Mouse (Mus musculus): ENCODE measurements around the gene Gm49510. TPM values are rescaled to one million over a fixed set of nuclear protein-coding genes. Genes with fewer than 3 reads are reported as not detected.

The Gm49510 gene
- polyA plus RNA-seq, 2 experiments = 0.03 to 0.10 TPM

GRCm38 (mm10) chr15:78855303-78855965 lies 44.0 kb upstream of the Gm49510 start, which contains the start of gene Lgals2:
TSS of gene Lgals2 (minus strand) at chr15:78855529.
- H3K9ac ChIP-seq (replicated peaks) = no peak within 1 kb of the TSS
- ATAC-seq (ENCODE audit: insufficient read depth) (no peak), DNase-seq (ENCODE audit: low read depth in 3 of 3, low spot score in 3 of 3) (no peak)
- 35% methylated on average over 8 of the region's 8 CpGs for WGBS (ENCODE audit: insufficient replicate concordance)
- H3K9me3 ChIP-seq (ENCODE audit: control insufficient read depth, low read length) = no peaks in the 10 kb centered on the region
- peaks cover 11 to 20% of the 10 kb centered on the region in 2 experiments for H3K4me1 ChIP-seq (replicated peaks; ENCODE audit: control insufficient read depth in 2 of 2, insufficient read depth in 2 of 2, low read length in 1 of 2)
- no peak within 1 kb of the TSS for H3K27ac ChIP-seq
- H3K36me3 ChIP-seq (replicated peaks; ENCODE audit: control insufficient read depth, insufficient read depth, low read depth) = no peaks in the 10 kb centered on the region
- TF ChIP-seq EP300 (IDR thresholded peaks at IDR 0.05; ENCODE audit: low read depth) (no peak), CTCF (IDR thresholded peaks at IDR 0.05; ENCODE audit: low read depth) (no peak)
- no peak within 1 kb of the TSS for H3K4me2 ChIP-seq (ENCODE audit: low read depth)
- no peaks in the 10 kb centered on the region; the same call in 1 of the 2 replicates for H3K27me3 ChIP-seq (ENCODE audit: control insufficient read depth, insufficient read depth, low read length)
- no peak within 1 kb of the TSS for H3K4me3 ChIP-seq (ENCODE audit: insufficient read depth in 1 of 2, low read depth in 2 of 2, low read length in 2 of 2)

GRCm38 (mm10) chr15:78857009-78857408 lies 42.5 kb upstream of the Gm49510 start:
- TF ChIP-seq CTCF (IDR thresholded peaks at IDR 0.05; ENCODE audit: low read depth) (no peak), EP300 (IDR thresholded peaks at IDR 0.05; ENCODE audit: low read depth) (no peak)
- Histone ChIP-seq H3K27me3 (ENCODE audit: control insufficient read depth, insufficient read depth, low read length) (no peaks in the 10 kb centered on the region), H3K27ac (no peak overlapping the region), H3K4me3 (ENCODE audit: insufficient read depth in 1 of 2, low read depth in 2 of 2, low read length in 2 of 2) (no peak overlapping the region), H3K36me3 (replicated peaks; ENCODE audit: control insufficient read depth, insufficient read depth, low read depth) (no peaks in the 10 kb centered on the region), H3K4me2 (ENCODE audit: low read depth) (no peak overlapping the region), H3K9ac (replicated peaks) (no peak overlapping the region), H3K9me3 (ENCODE audit: control insufficient read depth, low read length) (no peaks in the 10 kb centered on the region), H3K4me1 (replicated peaks; ENCODE audit: control insufficient read depth in 2 of 2, insufficient read depth in 2 of 2, low read length in 1 of 2) (peaks cover 0 to 9% of the 10 kb centered on the region in 2 experiments; a peak in 3 of 4 replicates)
- 61% methylated on average over 7 of the region's 7 CpGs for WGBS (ENCODE audit: insufficient replicate concordance)
- DNase-seq (ENCODE audit: low read depth in 3 of 3, low spot score in 3 of 3) = no peak
- ATAC-seq (ENCODE audit: insufficient read depth) = no peak

- no peak for ATAC-seq (ENCODE audit: insufficient read depth)
- Histone ChIP-seq H3K9ac (replicated peaks) (no peak overlapping the region), H3K4me3 (ENCODE audit: insufficient read depth in 1 of 2, low read depth in 2 of 2, low read length in 2 of 2) (no peak overlapping the region), H3K27me3 (ENCODE audit: control insufficient read depth, insufficient read depth, low read length) (no peaks in the 10 kb centered on the region), H3K4me1 (replicated peaks; ENCODE audit: control insufficient read depth in 2 of 2, insufficient read depth in 2 of 2, low read length in 1 of 2) (peaks cover 0 to 10% of the 10 kb centered on the region in 2 experiments; a peak in 3 of 4 replicates), H3K27ac (no peak overlapping the region), H3K9me3 (ENCODE audit: control insufficient read depth, low read length) (no peaks in the 10 kb centered on the region), H3K4me2 (ENCODE audit: low read depth) (no peak overlapping the region), H3K36me3 (replicated peaks; ENCODE audit: control insufficient read depth, insufficient read depth, low read depth) (no peaks in the 10 kb centered on the region)
- 46% methylated on average over 4 of the region's 4 CpGs for WGBS (ENCODE audit: insufficient replicate concordance)
- TF ChIP-seq CTCF (IDR thresholded peaks at IDR 0.05; ENCODE audit: low read depth) = no peak
- no peak for TF ChIP-seq EP300 (IDR thresholded peaks at IDR 0.05; ENCODE audit: low read depth)
- no peak for DNase-seq (ENCODE audit: low read depth in 3 of 3, low spot score in 3 of 3)
Observed at GRCm38 (mm10) chr15:78859311-78859710, 40.2 kb upstream of the Gm49510 start.

GRCm38 (mm10) chr15:78859714-78860113 lies 39.8 kb upstream of the Gm49510 start:
- WGBS (ENCODE audit: insufficient replicate concordance) = 15% methylated on average over 6 of the region's 6 CpGs
- no peak for TF ChIP-seq CTCF (IDR thresholded peaks at IDR 0.05; ENCODE audit: low read depth)
- TF ChIP-seq EP300 (IDR thresholded peaks at IDR 0.05; ENCODE audit: low read depth) = no peak
- H3K36me3 ChIP-seq (replicated peaks; ENCODE audit: control insufficient read depth, insufficient read depth, low read depth) = no peaks in the 10 kb centered on the region
- no peak overlapping the region for H3K9ac ChIP-seq (replicated peaks)
- H3K27ac ChIP-seq = no peak overlapping the region
- H3K9me3 ChIP-seq (ENCODE audit: control insufficient read depth, low read length) = no peaks in the 10 kb centered on the region
- no peaks in the 10 kb centered on the region for H3K27me3 ChIP-seq (ENCODE audit: control insufficient read depth, insufficient read depth, low read length)
- H3K4me1 ChIP-seq (replicated peaks; ENCODE audit: control insufficient read depth in 2 of 2, insufficient read depth in 2 of 2, low read length in 1 of 2) = peaks cover 0 to 10% of the 10 kb centered on the region in 2 experiments; a peak in 3 of 4 replicates
- H3K4me3 ChIP-seq (ENCODE audit: insufficient read depth in 1 of 2, low read depth in 2 of 2, low read length in 2 of 2) = no peak overlapping the region
- no peak overlapping the region for H3K4me2 ChIP-seq (ENCODE audit: low read depth)
- ATAC-seq (ENCODE audit: insufficient read depth) (no peak), DNase-seq (ENCODE audit: low read depth in 3 of 3, low spot score in 3 of 3) (no peak)

- Histone ChIP-seq H3K4me3 (ENCODE audit: insufficient read depth in 1 of 2, low read depth in 2 of 2, low read length in 2 of 2) (no peak overlapping the region), H3K4me1 (replicated peaks; ENCODE audit: control insufficient read depth in 2 of 2, insufficient read depth in 2 of 2, low read length in 1 of 2) (peaks cover 0 to 10% of the 10 kb centered on the region in 2 experiments; a peak in 3 of 4 replicates), H3K4me2 (ENCODE audit: low read depth) (no peak overlapping the region), H3K36me3 (replicated peaks; ENCODE audit: control insufficient read depth, insufficient read depth, low read depth) (no peaks in the 10 kb centered on the region), H3K9me3 (ENCODE audit: control insufficient read depth, low read length) (no peaks in the 10 kb centered on the region), H3K27ac (no peak overlapping the region), H3K9ac (replicated peaks) (no peak overlapping the region), H3K27me3 (ENCODE audit: control insufficient read depth, insufficient read depth, low read length) (no peaks in the 10 kb centered on the region)
- TF ChIP-seq CTCF (IDR thresholded peaks at IDR 0.05; ENCODE audit: low read depth) = no peak
- no peak for TF ChIP-seq EP300 (IDR thresholded peaks at IDR 0.05; ENCODE audit: low read depth)
- DNase-seq (ENCODE audit: low read depth in 3 of 3, low spot score in 3 of 3) = no peak
- 58% methylated on average over 5 of the region's 5 CpGs for WGBS (ENCODE audit: insufficient replicate concordance)
- ATAC-seq (ENCODE audit: insufficient read depth) = no peak
Observed at GRCm38 (mm10) chr15:78862280-78862679, 37.2 kb upstream of the Gm49510 start.

Data from liver, embryonic 14.5 days (tissue).